Mouse (Mus musculus): ENCODE results near the gene Gm10668. TPM values are rescaled to one million over a fixed set of nuclear protein-coding genes. Genes with fewer than 3 reads are reported as not detected.
"Not testable (repeated sequence)": the region's sequence is repeated elsewhere in the genome, so short reads cannot be mapped to it uniquely, and the experiment has no call there.

The Gm10668 gene
- total RNA-seq (2021) = not detected
- long read RNA-seq, experiment 1 = 0 reads
- long read RNA-seq, experiment 2 = 0 reads

GRCm38 (mm10) chr7:20730524-20730923 lies at the start of gene Gm10668:
Gm10668 (minus strand) TSS chr7:20730624.
- intact Hi-C loops (cut with DNase I) = not testable (repeated sequence)

GRCm38 (mm10) chr7:20770885-20771284 lies 40.5 kb upstream of the Gm10668 start, which contains the start of gene Vmn1r112:
Vmn1r112 (plus strand) TSS chr7:20771185.
- DNase-seq (ENCODE audit: low spot score in 2 of 2); intact Hi-C loops (cut with DNase I): not testable (repeated sequence)

More at GRCm38 (mm10) chr7:20730524-20730923, at the start of gene Gm10668:
- not testable (repeated sequence) for DNase-seq (ENCODE audit: low spot score in 2 of 2)

DNA sequence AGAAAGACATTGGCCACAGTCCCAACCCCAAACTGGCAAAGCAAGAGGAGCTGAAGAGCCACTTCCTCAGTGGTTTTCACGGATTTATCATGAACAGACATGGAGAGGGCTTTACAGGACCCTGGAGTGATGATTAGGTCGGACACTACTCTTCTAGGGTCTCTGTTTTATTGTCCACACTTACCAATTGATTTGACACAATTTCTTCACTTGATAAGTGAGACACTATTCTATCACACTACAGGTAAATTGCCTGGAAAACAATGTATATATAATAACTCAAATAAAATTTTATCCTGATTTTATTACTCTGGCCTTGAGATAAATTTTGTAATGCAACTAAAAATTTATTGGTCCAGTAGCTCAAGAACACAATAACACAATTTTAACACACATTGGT lies 27.3 kb downstream of the Gm10668 start, which contains the start of gene Vmn1r111:
Gene Vmn1r111, minus strand, starts transcription at position 101 of the 400 bp plus-strand sequence.
- DNase-seq (ENCODE audit: low spot score in 2 of 2); intact Hi-C loops (cut with DNase I): not testable (repeated sequence)

Other genes with a start within 250 kb of the Gm10668 start
- gene Vmn1r103, start 220.1 kb downstream of the Gm10668 start, total RNA-seq (2021) = not detected
- not detected for gene Vmn1r104, start 196.8 kb downstream of the Gm10668 start, total RNA-seq (2021)
- not detected for gene Gm5726, start 184.9 kb downstream of the Gm10668 start, total RNA-seq (2021)
- gene Gm4141, start 154.4 kb downstream of the Gm10668 start, total RNA-seq (2021) = not detected
- not detected for gene Gm4513, start 131.6 kb downstream of the Gm10668 start, total RNA-seq (2021)
- gene Vmn1r107, start 61.7 kb downstream of the Gm10668 start, total RNA-seq (2021) = not detected
- gene Vmn1r111, start 27.4 kb downstream of the Gm10668 start, total RNA-seq (2021) = not detected
- gene Vmn1r112, start 40.6 kb upstream of the Gm10668 start, total RNA-seq (2021) = not detected
- gene Vmn1r113, start 56.7 kb upstream of the Gm10668 start, total RNA-seq (2021) = not detected
- gene Vmn1r114, start 81.6 kb upstream of the Gm10668 start, total RNA-seq (2021) = not detected
- not detected for gene Vmn1r115, start 114.4 kb upstream of the Gm10668 start, total RNA-seq (2021)
- gene Vmn1r116, start 141.6 kb upstream of the Gm10668 start, total RNA-seq (2021) = not detected
- gene Vmn1r117, start 153.5 kb upstream of the Gm10668 start, total RNA-seq (2021) = not detected
- not detected for gene Vmn1r118, start 181.7 kb upstream of the Gm10668 start, total RNA-seq (2021)